ENCODE assay signal across 10 mouse cellular contexts in the genomic region with DNA sequence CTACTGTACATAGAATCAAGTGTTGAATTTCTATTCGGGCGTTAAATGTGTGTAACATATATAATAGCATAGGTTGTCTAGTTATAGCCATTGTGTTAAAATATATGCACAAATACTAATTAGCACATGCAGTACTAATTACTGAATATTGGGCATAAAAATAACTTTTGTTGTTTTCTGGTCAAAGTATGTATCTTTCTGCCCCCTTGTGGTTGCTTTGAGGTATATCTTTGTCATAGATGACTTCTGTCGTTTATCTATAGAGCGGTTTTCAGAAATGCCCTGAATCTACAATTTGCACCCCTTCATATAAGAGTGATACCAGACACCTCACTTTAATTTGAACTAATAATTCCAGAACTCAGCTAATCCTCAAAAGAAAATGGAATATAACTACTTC.
A peak's percentile ranks its signal among the peaks of the same experiment; 100 is the strongest.
DNase-seq lines count a peak whose midpoint lies in the region; ATAC-seq and TF ChIP-seq lines count a peak whose summit lies in the region.
"Had no signal": no experiment of that assay in that cellular context is flagged by ENCODE, and none has a peak within 500 bp of the region (broad histone marks: within the 10 kb centered on the region; RNA-seq: fewer than 3 reads in every experiment).

No protein-coding gene starts in this region.

- H3K79me2 ChIP-seq in liver, adult 2 months (ENCODE audit: control insufficient read depth, insufficient read depth, low read length), result no peaks in the 10 kb centered on the region

- H3K4me3 ChIP-seq in embryonic facial prominence, embryonic 11.5 days (ENCODE audit: low read depth, low read length), result no peak overlapping the region
- H3K4me3 ChIP-seq in embryonic facial prominence, embryonic 10.5 days, result no peak overlapping the region
- no peak overlapping the region for H3K4me3 ChIP-seq in liver, adult 2 months (ENCODE audit: insufficient read depth, low read depth, low read length)
- H3K4me3 ChIP-seq in liver, embryonic 12.5 days, result no peak overlapping the region
- H3K4me3 ChIP-seq: forebrain, embryonic 10.5 days; megakaryocyte, embryonic 14.5 days had no signal

- H3K4me1 ChIP-seq in embryonic facial prominence, embryonic 11.5 days (ENCODE audit: control insufficient read depth, insufficient read depth, low read length), result no peaks in the 10 kb centered on the region
- no peaks in the 10 kb centered on the region for H3K4me1 ChIP-seq in embryonic facial prominence, embryonic 10.5 days
- no peaks in the 10 kb centered on the region for H3K4me1 ChIP-seq in liver, adult 2 months (ENCODE audit: control insufficient read depth, insufficient read depth, low read length)
- H3K4me1 ChIP-seq in liver, embryonic 12.5 days, result peaks cover 5% of the 10 kb centered on the region

- no peaks in the 10 kb centered on the region for H3K36me3 ChIP-seq in embryonic facial prominence, embryonic 11.5 days (replicated peaks; ENCODE audit: control insufficient read depth, insufficient read depth, low read depth, low read length)
- H3K36me3 ChIP-seq in embryonic facial prominence, embryonic 10.5 days (replicated peaks), result no peaks in the 10 kb centered on the region
- H3K36me3 ChIP-seq in liver, adult 2 months (ENCODE audit: control insufficient read depth, insufficient read depth, low read length), result no peaks in the 10 kb centered on the region
- no peaks in the 10 kb centered on the region for H3K36me3 ChIP-seq in liver, embryonic 12.5 days
- H3K36me3 ChIP-seq: forebrain, embryonic 10.5 days had no signal

- H3K27me3 ChIP-seq in embryonic facial prominence, embryonic 11.5 days (ENCODE audit: control insufficient read depth, insufficient read depth, low read length), result no peaks in the 10 kb centered on the region
- no peaks in the 10 kb centered on the region; the same call in 1 of the 2 replicates for H3K27me3 ChIP-seq in embryonic facial prominence, embryonic 10.5 days (replicated peaks; ENCODE audit: low read depth, poor library complexity, severe bottlenecking)
- H3K27me3 ChIP-seq in liver, adult 2 months (ENCODE audit: control insufficient read depth, insufficient read depth, low read length), result no peaks in the 10 kb centered on the region
- no peaks in the 10 kb centered on the region for H3K27me3 ChIP-seq in liver, embryonic 12.5 days (replicated peaks)
- H3K27me3 ChIP-seq: megakaryocyte, embryonic 14.5 days had no signal

- H3K4me2 ChIP-seq in embryonic facial prominence, embryonic 11.5 days (ENCODE audit: low read depth, low read length), result no peak overlapping the region
- no peak overlapping the region for H3K4me2 ChIP-seq in liver, embryonic 12.5 days

- no peak for TF ChIP-seq POLR2A in liver, adult 2 months (IDR thresholded peaks at IDR 0.05; ENCODE audit: extremely low read depth, insufficient read depth, low read length)

- TF ChIP-seq CTCF in liver, adult 2 months (IDR thresholded peaks at IDR 0.05; ENCODE audit: low read depth, low read length), result no peak

- H3K9me3 ChIP-seq in embryonic facial prominence, embryonic 11.5 days (replicated peaks; ENCODE audit: control insufficient read depth, low read length), result no peaks in the 10 kb centered on the region
- H3K9me3 ChIP-seq in embryonic facial prominence, embryonic 10.5 days, result no peaks in the 10 kb centered on the region
- no peaks in the 10 kb centered on the region for H3K9me3 ChIP-seq in liver, embryonic 12.5 days (replicated peaks)
- H3K9me3 ChIP-seq: forebrain, embryonic 10.5 days; megakaryocyte, embryonic 14.5 days had no signal

- H3K27ac ChIP-seq in embryonic facial prominence, embryonic 11.5 days (replicated peaks; ENCODE audit: low read depth, low read length), result no peak overlapping the region
- H3K27ac ChIP-seq in embryonic facial prominence, embryonic 10.5 days (replicated peaks), result no peak overlapping the region
- H3K27ac ChIP-seq in liver, adult 2 months (replicated peaks; ENCODE audit: insufficient read depth, low read depth, low read length), result no peak overlapping the region
- no peak overlapping the region for H3K27ac ChIP-seq in liver, embryonic 12.5 days
- H3K27ac ChIP-seq: forebrain, embryonic 10.5 days had no signal

- WGBS in embryonic facial prominence, embryonic 11.5 days, result 79% methylated on average over 4 of the region's 4 CpGs
- WGBS in embryonic facial prominence, embryonic 10.5 days, result 74% methylated on average over 4 of the region's 4 CpGs
- 65% methylated on average over 4 of the region's 4 CpGs for WGBS in liver, adult 2 months
- WGBS in liver, embryonic 12.5 days (ENCODE audit: insufficient replicate concordance), result 63% methylated on average over 4 of the region's 4 CpGs

- no peak for ATAC-seq in embryonic facial prominence, embryonic 11.5 days (replicated peaks; ENCODE audit: insufficient number of reproducible peaks, low FRiP score, low TSS enrichment, low read depth)
- ATAC-seq in liver, embryonic 12.5 days, result no peak
- ATAC-seq in megakaryocyte, adult 5-6 weeks (ENCODE audit: poor library complexity, severe bottlenecking), result peak; percentile 68

- no peak overlapping the region for H3K9ac ChIP-seq in embryonic facial prominence, embryonic 11.5 days (replicated peaks; ENCODE audit: low read length)
- no peak overlapping the region for H3K9ac ChIP-seq in liver, adult 2 months (ENCODE audit: low read depth, low read length)
- H3K9ac ChIP-seq in liver, embryonic 12.5 days, result no peak overlapping the region

- DNase-seq in embryonic facial prominence, embryonic 11.5 days (ENCODE audit: low spot score), result peak; percentile 62
- no peak for DNase-seq in embryonic facial prominence, embryonic 10.5 days (ENCODE audit: low spot score)
- peak; percentile 10 for DNase-seq in liver, adult 2 months (ENCODE audit: extremely low read depth, low read depth, low spot score)
- DNase-seq in MEL-GATA-1-ER (ENCODE audit: extremely low read depth, low read depth), result peak; percentile 33
- DNase-seq in cerebellum, postnatal 25 days, result no peak
- DNase-seq in layer of hippocampus, postnatal 25 days (ENCODE audit: extremely low spot score in 1 of 2, low spot score in 1 of 2), result no peak

Comparison
In these comparisons a context has a peak if more than half of its experiments do, and no peak if none do; other contexts are left out.
1. DNase-seq: peak in embryonic facial prominence, embryonic 11.5 days (single experiment), liver, adult 2 months (single experiment) and MEL-GATA-1-ER (single experiment); none in embryonic facial prominence, embryonic 10.5 days (single experiment), cerebellum, postnatal 25 days (0 of 2) and layer of hippocampus, postnatal 25 days (0 of 2).